Comparison of ENCODE assay signal across 8 mouse cellular contexts in genomic region chr11:55991505-55992066, GRCm38 (mm10). TPM values are rescaled to one million over a fixed set of nuclear protein-coding genes. Genes with fewer than 3 reads are reported as not detected.
DNase-seq lines count a peak whose midpoint lies in the region; ATAC-seq and TF ChIP-seq lines count a peak whose summit lies in the region.

No protein-coding gene starts in this region.

- in situ Hi-C loops in ES-E14 (cut with MboI; ENCODE audit: low sequenced_read_pairs in 2 of 2, unreplicated experiment in 2 of 2), result loop anchor here (10.0 to 25.0 kb wide), 3 partner anchors 197 to 429 kb away; no protein-coding TSS in a partner anchor

- H3K27ac ChIP-seq in hindbrain, embryonic 10.5 days, result no peak overlapping the region
- H3K27ac ChIP-seq in hindbrain, embryonic 13.5 days, result no peak overlapping the region
- H3K27ac ChIP-seq in ES-E14 (ENCODE audit: insufficient read depth, low read depth, low read length, poor library complexity, severe bottlenecking), result no peak overlapping the region
- H3K27ac ChIP-seq in limb, embryonic 10.5 days, result no peak overlapping the region

- no peaks in the 10 kb centered on the region for H3K27me3 ChIP-seq in hindbrain, embryonic 10.5 days (ENCODE audit: insufficient read depth, poor library complexity, severe bottlenecking)
- no peaks in the 10 kb centered on the region for H3K27me3 ChIP-seq in hindbrain, embryonic 13.5 days
- H3K27me3 ChIP-seq in limb, embryonic 10.5 days (ENCODE audit: low read depth, poor library complexity, severe bottlenecking), result no peaks in the 10 kb centered on the region

- H3K36me3 ChIP-seq in hindbrain, embryonic 10.5 days, result no peaks in the 10 kb centered on the region
- no peaks in the 10 kb centered on the region for H3K36me3 ChIP-seq in hindbrain, embryonic 13.5 days
- no peaks in the 10 kb centered on the region for H3K36me3 ChIP-seq in ES-E14 (ENCODE audit: control insufficient read depth, insufficient read depth, low read length, poor library complexity, severe bottlenecking)
- no peaks in the 10 kb centered on the region for H3K36me3 ChIP-seq in limb, embryonic 10.5 days

- no peaks in the 10 kb centered on the region for H3K9me3 ChIP-seq in hindbrain, embryonic 10.5 days
- no peaks in the 10 kb centered on the region for H3K9me3 ChIP-seq in hindbrain, embryonic 13.5 days
- H3K9me3 ChIP-seq in ES-E14 (ENCODE audit: control insufficient read depth, insufficient read depth, low read depth, low read length), result no peaks in the 10 kb centered on the region
- H3K9me3 ChIP-seq in limb, embryonic 10.5 days (replicated peaks), result no peaks in the 10 kb centered on the region

- no peak for ATAC-seq in hindbrain, embryonic 13.5 days (ENCODE audit: low FRiP score)
- ATAC-seq in megakaryocyte, adult 5-6 weeks (ENCODE audit: poor library complexity, severe bottlenecking), result no peak

- H3K9ac ChIP-seq in hindbrain, embryonic 13.5 days, result no peak overlapping the region
- no peak overlapping the region for H3K9ac ChIP-seq in ES-E14 (ENCODE audit: insufficient read depth, low read depth, low read length, poor library complexity, severe bottlenecking)

- no peak overlapping the region for H3K4me3 ChIP-seq in hindbrain, embryonic 10.5 days
- no peak overlapping the region for H3K4me3 ChIP-seq in hindbrain, embryonic 13.5 days
- no peak overlapping the region for H3K4me3 ChIP-seq in ES-E14 (ENCODE audit: insufficient read depth in 1 of 2, low read depth in 1 of 2, low read length in 2 of 2, poor library complexity in 1 of 2, severe bottlenecking in 1 of 2)
- H3K4me3 ChIP-seq in limb, embryonic 10.5 days, result no peak overlapping the region

- no peaks in the 10 kb centered on the region for H3K4me1 ChIP-seq in hindbrain, embryonic 10.5 days (replicated peaks)
- H3K4me1 ChIP-seq in hindbrain, embryonic 13.5 days (replicated peaks), result 0 out of 2 replicates have a peak, but pooled peaks cover 4% of the 10 kb centered on the region
- H3K4me1 ChIP-seq in ES-E14 (ENCODE audit: control insufficient read depth in 2 of 2, insufficient read depth in 2 of 2, low read length in 2 of 2, poor library complexity in 1 of 2), result no peaks in the 10 kb centered on the region
- H3K4me1 ChIP-seq in limb, embryonic 10.5 days, result no peaks in the 10 kb centered on the region

- 16% methylated on average over 8 of the region's 8 CpGs for WGBS in hindbrain, embryonic 10.5 days
- 10% methylated on average over 8 of the region's 8 CpGs for WGBS in hindbrain, embryonic 13.5 days
- WGBS in limb, embryonic 10.5 days, result 17% methylated on average over 8 of the region's 8 CpGs

- peak; percentile 68 for DNase-seq in hindbrain, embryonic 10.5 days (ENCODE audit: low spot score)
- DNase-seq in ES-E14 (ENCODE audit: low read depth, low spot score), result peak; percentile 49
- DNase-seq in brain, adult 2 months (ENCODE audit: low read depth, low spot score), result peak; percentile 52
- peak; percentile 61 for DNase-seq in forelimb bud, embryonic 11.5 days (ENCODE audit: low read depth, low spot score)
- peak; percentile 60 for DNase-seq in limb, embryonic 10.5 days (ENCODE audit: low spot score)
- peak; percentile 37 for DNase-seq in retina, postnatal 7 days (ENCODE audit: low read depth, low spot score)

- H3K4me2 ChIP-seq in hindbrain, embryonic 13.5 days, result no peak overlapping the region

TF ChIP-seq in ES-E14, 5 proteins besides CTCF, POLR2A, EP300 and RAD21:
- TF ChIP-seq ZNF384 (IDR thresholded peaks at IDR 0.05; ENCODE audit: low read depth, low read length) (no peak), ZC3H11A (IDR thresholded peaks at IDR 0.05; ENCODE audit: borderline replicate concordance, low read depth, low read length) (peak; percentile 98)

RNA-seq across cellular contexts. Expression of gene Nmur2, which starts 49.2 kb away (rescaled TPM):
- 0.05 TPM in 1 of 2 replicates, not detected in the other for polyA plus RNA-seq in hindbrain, embryonic 10.5 days (2016; fragmentation: Nextera tagmentation; extraction: Ambion mirVana)
- 0.23 and 0.26 TPM in 2 replicates for polyA plus RNA-seq in hindbrain, embryonic 13.5 days (2015; fragmentation: Nextera tagmentation; extraction: Ambion mirVana)
- total RNA-seq in ES-E14 (2012; rRNA removed), result not detected in 2 replicates
- 0.09 TPM in 1 of 2 replicates, not detected in the other for polyA plus RNA-seq in limb, embryonic 10.5 days (2016; fragmentation: Nextera tagmentation; extraction: Ambion mirVana)
- total RNA-seq in megakaryocyte, adult 5-6 weeks (2015), result not detected in 2 replicates
- total RNA-seq in megakaryocyte, adult 5-6 weeks (2017), result not detected in 2 replicates
